Mouse (Mus musculus): ENCODE measurements at regions not wholly inside any gene's neighbourhood (a gene's known extent, or its start where the extent isn't known, plus 50 kb on each side); places are given as distances from the start of the nearest gene placed in this dataset.

- no peak for DNase-seq (ENCODE audit: extremely low spot score, low spot score)
Observed at GRCm38 (mm10) chr7:111345117-111345516, 262.3 kb upstream of the Eif4g2 start.

GRCm38 (mm10) chr7:111337053-111337452 is 254.2 kb upstream of the Eif4g2 start:
- DNase-seq (ENCODE audit: extremely low spot score, low spot score): no peak

GRCm38 (mm10) chr7:111322901-111323300 is 240.1 kb upstream of the Eif4g2 start:
- no peak for DNase-seq (ENCODE audit: extremely low spot score, low spot score)

- no peak for DNase-seq (ENCODE audit: extremely low spot score, low spot score)
Observed at GRCm38 (mm10) chr7:111319917-111320316, 237.1 kb upstream of the Eif4g2 start.

- DNase-seq (ENCODE audit: extremely low spot score, low spot score): no peak
Observed at GRCm38 (mm10) chr7:111316479-111316990, 233.7 kb upstream of the Eif4g2 start.

GRCm38 (mm10) chr7:111313921-111314320 is 231.1 kb upstream of the Eif4g2 start:
- DNase-seq (ENCODE audit: extremely low spot score, low spot score): no peak

- no peak for DNase-seq (ENCODE audit: extremely low spot score, low spot score)
Observed at GRCm38 (mm10) chr7:111305196-111305595, 222.4 kb upstream of the Eif4g2 start.

- no peak for DNase-seq (ENCODE audit: extremely low spot score, low spot score)
Observed at GRCm38 (mm10) chr7:111301791-111302488, 219.1 kb upstream of the Eif4g2 start.

GRCm38 (mm10) chr7:111297174-111297902 is 214.5 kb upstream of the Eif4g2 start:
- DNase-seq (ENCODE audit: extremely low spot score, low spot score): no peak

- peak; percentile 51 for DNase-seq (ENCODE audit: extremely low spot score, low spot score)
Observed at GRCm38 (mm10) chr7:111283411-111283955, 200.7 kb upstream of the Eif4g2 start.

GRCm38 (mm10) chr7:111282314-111282713 is 199.5 kb upstream of the Eif4g2 start:
- peak; percentile 63 for DNase-seq (ENCODE audit: extremely low spot score, low spot score)

GRCm38 (mm10) chr7:111277703-111278102 is 194.9 kb upstream of the Eif4g2 start:
- no peak for DNase-seq (ENCODE audit: extremely low spot score, low spot score)

GRCm38 (mm10) chr7:111273839-111274238 is 191.0 kb upstream of the Eif4g2 start:
- DNase-seq (ENCODE audit: extremely low spot score, low spot score): no peak

GRCm38 (mm10) chr7:111270874-111271273 is 188.0 kb upstream of the Eif4g2 start:
- no peak for DNase-seq (ENCODE audit: extremely low spot score, low spot score)

GRCm38 (mm10) chr7:111268197-111268596 is 185.4 kb upstream of the Eif4g2 start:
- DNase-seq (ENCODE audit: extremely low spot score, low spot score): no peak

- no peak for DNase-seq (ENCODE audit: extremely low spot score, low spot score)
Observed at GRCm38 (mm10) chr7:111263302-111263701, 180.5 kb upstream of the Eif4g2 start.

GRCm38 (mm10) chr7:111259630-111260574 is 177.1 kb upstream of the Eif4g2 start:
- no peak for DNase-seq (ENCODE audit: extremely low spot score, low spot score)

- DNase-seq (ENCODE audit: extremely low spot score, low spot score): no peak
Observed at GRCm38 (mm10) chr7:111257842-111258241, 175.0 kb upstream of the Eif4g2 start.

- DNase-seq (ENCODE audit: extremely low spot score, low spot score): no peak
Observed at GRCm38 (mm10) chr7:111256199-111256598, 173.4 kb upstream of the Eif4g2 start.

GRCm38 (mm10) chr7:111249606-111250005 is 166.8 kb upstream of the Eif4g2 start:
- peak; percentile 82 for DNase-seq (ENCODE audit: extremely low spot score, low spot score)

- no peak for DNase-seq (ENCODE audit: extremely low spot score, low spot score)
Observed at GRCm38 (mm10) chr7:111245488-111245887, 162.7 kb upstream of the Eif4g2 start.

All from neural tube, embryonic 10.5 days (tissue).